Mouse (Mus musculus) forebrain, embryonic 10.5 days (tissue): ENCODE data around the gene Trim28. TPM values are rescaled to one million over a fixed set of nuclear protein-coding genes. Genes with fewer than 3 reads are reported as not detected.

ENCODE experiments used
- DNase-seq: peaks from one replicate; pipeline ENCODE4 v3.0.0-alpha.2; 2017; ENCODE audit warnings: low spot score; ENCODE audit errors: extremely low spot score
- H3K27ac ChIP-seq: fragments of 300-500 bp; sonication (generic); 2 replicates; pipeline ENCODE4 v1.5.1; 2016; ENCODE audit warnings: mild to moderate bottlenecking
- H3K27me3 ChIP-seq: fragments of 300-500 bp; sonication (generic); 2 replicates; pipeline ENCODE4 v1.6.1; 2016; ENCODE audit warnings: mild to moderate bottlenecking; ENCODE audit not compliant: poor library complexity, severe bottlenecking
- H3K36me3 ChIP-seq: fragments of 300-500 bp; sonication (generic); replicated peaks from 2 replicates; pipeline ENCODE4 v1.6.1; 2016; ENCODE audit warnings: mild to moderate bottlenecking, moderate library complexity
- H3K4me1 ChIP-seq: fragments of 300-500 bp; sonication (generic); 2 replicates; pipeline ENCODE4 v1.6.1; 2016
- H3K4me3 ChIP-seq: fragments of 300-500 bp; sonication (generic); 2 replicates; pipeline ENCODE4 v1.5.1; 2016; ENCODE audit warnings: mild to moderate bottlenecking, moderate library complexity
- H3K9me3 ChIP-seq: fragments of 300-500 bp; sonication (generic); 2 replicates; pipeline ENCODE4 v1.6.1; 2016; ENCODE audit warnings: mild to moderate bottlenecking, moderate library complexity
- WGBS: fragments of 180-500 bp; shearing (Covaris S2); methylation state at CpG from one replicate; pipeline ENCODE4 v1.1.7; 2016; 5-methylcytosine and 5-hydroxymethylcytosine counted together
- polyA plus RNA-seq: library from polyadenylated mRNA; unstranded; fragments of >200 nt; fragmentation: Nextera tagmentation; extraction: Ambion mirVana; gene quantifications from 2 replicates; pipeline ENCODE4 v1.2.1, GENCODE M21; 2016

Trim28 gene
- polyA plus RNA-seq, 1 experiment from 2014 or later = 415 TPM

DNA sequence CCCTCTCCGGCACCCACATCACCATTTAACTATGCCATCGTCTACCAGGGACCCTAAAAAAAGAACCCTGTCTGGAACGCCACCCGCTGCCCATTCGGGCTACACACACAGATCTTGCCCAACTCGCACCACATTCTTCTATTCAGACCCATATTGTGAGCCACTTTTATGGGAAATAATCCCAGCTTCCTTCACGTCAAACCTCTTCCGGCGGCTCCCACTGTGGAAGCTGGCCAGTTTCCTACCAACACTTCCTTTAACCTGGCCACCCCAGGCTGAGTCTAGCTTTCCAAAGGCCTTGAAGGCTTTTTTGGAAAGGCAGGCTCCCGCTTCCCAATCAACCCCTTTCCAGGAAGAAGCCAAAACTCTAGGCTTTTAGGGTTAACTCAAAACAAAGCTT, 7.6 kb downstream of the Trim28 start:
- Histone ChIP-seq H3K27ac (no peak overlapping the region), H3K4me1 (peaks cover 33% of the 10 kb centered on the region), H3K4me3 (no peak overlapping the region), H3K9me3 (no peaks in the 10 kb centered on the region; the same call in 1 of the 2 replicates), H3K27me3 (peaks cover 27% of the 10 kb centered on the region), H3K36me3 (peaks cover 37% of the 10 kb centered on the region)
- 90% methylated on average over 10 of the region's 10 CpGs for WGBS
- no peak for DNase-seq

DNA sequence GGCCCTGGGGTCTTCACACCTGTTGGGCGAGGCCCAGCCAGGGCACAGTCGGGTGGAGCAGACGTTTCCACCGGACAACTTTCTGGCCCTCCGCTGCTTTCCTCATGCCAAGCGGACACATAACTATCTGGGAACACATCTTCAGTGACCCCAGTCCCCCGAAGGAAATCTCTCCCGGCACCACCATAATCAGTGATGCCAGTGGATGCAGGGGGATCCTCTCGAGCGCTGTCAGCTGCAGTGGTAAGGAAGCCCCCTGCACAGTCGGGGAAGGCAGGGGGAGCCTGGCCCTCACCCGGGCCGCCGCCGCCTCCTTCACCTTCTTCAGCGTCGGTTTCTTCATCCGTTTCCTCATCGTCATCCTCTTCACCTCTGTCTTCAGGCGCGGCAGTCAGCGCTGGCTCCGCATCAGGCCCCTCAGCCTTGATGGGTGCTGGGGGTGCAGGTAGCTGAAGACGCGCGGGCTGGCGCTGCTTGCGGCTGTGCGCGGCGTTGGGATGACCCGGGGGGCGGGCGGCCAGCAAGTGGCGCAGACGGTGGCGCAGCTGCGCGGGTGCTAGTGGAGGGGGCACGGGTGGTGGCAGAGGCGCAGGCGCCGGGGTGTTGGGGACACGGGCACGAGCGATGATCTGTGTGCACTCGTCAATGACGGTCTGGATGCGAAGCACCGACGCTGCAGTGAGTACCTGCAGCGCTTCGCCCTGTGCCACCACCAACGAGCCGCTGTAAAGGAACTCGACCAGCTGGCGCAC, 8.6 kb downstream of the Trim28 start:
- Histone ChIP-seq H3K36me3 (peaks cover 37% of the 10 kb centered on the region), H3K9me3 (no peaks in the 10 kb centered on the region; the same call in 1 of the 2 replicates), H3K27me3 (peaks cover 27% of the 10 kb centered on the region), H3K4me1 (peaks cover 33% of the 10 kb centered on the region), H3K27ac (no peak overlapping the region; the same call in 1 of the 2 replicates), H3K4me3 (peak overlapping the region; percentile 68)
- 39% methylated on average over 57 of the region's 57 CpGs for WGBS
- no peak for DNase-seq

DNA sequence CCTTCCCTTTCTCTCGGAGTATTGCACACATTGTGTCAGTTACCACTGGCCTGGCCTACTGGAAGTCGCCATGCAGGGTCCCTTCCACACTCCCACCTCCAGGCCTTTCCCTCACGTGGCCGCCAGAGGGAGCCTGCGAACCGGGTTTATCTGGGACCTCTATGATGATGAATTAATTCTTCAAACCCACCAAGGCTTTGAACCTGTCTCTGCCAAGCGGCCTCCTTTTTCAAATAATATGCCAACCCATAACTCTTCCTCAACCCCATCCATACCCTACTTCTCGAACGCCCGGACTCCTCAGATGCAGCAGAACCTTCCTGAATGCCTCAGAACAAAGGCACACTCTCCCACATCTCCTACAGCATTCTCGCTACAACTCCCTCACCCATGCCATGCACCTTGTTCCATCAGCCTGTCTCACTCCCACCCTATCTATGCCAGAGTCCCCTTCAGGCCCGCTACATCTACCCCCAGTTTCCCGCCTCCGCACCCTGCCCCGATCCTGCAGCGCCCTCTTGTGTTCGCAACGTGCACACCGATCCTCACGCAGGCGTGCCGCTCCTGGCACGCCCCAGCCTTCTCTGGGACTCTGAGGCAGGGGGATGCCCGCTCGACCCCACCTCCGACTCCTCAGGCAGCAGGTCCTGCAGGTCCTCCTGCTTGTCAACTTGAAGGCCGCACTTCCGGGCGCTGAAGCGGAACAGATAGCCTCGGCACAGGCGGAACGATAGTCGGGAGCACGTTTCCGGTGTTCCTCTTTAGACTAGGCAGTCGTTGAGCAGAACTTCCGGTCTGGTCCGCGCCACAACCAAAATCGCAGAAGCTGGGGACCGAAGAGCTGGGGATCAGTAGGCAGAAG, 10.5 kb downstream of the Trim28 start:
- Histone ChIP-seq H3K4me1 (peaks cover 33% of the 10 kb centered on the region), H3K9me3 (no peaks in the 10 kb centered on the region; the same call in 1 of the 2 replicates), H3K36me3 (peaks cover 37% of the 10 kb centered on the region), H3K27ac (peak overlapping the region; percentile 93), H3K4me3 (peak overlapping the region; percentile 68), H3K27me3 (peaks cover 27% of the 10 kb centered on the region)
- WGBS = under 1% methylated on average over 42 of the region's 42 CpGs
- peak; percentile 95 for DNase-seq

DNA sequence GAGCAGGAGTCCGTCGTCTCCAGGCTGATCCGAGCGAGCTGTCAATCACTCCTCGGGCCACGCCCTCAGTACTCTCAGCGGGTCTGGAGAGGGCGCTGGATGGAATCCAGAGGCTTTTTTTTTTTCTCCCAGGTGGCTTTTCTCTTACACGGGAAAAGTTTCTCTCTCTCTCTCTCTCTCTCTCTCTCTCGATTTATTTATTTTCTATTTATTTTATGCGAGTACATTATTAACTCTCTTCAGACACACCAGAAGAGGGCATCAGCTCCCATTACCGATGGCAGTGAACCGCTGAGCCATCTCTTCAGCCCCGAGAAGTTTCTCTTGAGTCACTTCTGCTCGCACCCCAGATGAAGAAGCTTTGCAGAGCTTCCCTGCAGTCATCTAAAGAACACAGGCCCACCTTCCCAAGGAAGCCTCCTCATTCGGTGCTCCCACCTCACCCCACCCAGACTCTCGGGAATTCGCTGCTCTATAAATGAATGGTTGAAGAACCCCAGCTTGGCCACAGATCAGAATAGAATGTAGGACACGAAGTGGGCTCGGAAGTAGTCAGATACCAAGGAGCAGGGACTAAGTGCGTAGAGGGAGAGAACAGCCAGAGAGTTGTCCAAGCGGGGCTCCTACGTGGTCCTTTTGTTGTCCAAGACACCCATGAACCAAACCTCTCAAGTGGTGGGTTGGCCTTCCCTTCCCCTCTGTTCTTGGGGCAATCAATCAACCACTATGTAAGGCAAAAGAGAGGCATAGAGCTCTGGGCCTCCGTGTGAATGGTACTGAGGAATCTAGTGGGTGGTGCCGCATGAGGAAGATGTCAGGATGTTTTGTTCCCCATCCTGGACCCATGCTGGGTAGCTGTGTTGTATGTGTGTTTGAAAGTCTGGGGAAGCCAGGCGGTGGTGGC, 11.3 kb downstream of the Trim28 start, which contains the start of gene Zbtb45:
Gene Zbtb45, minus strand, starts transcription at position 30 of the 904 bp plus-strand sequence.
- Histone ChIP-seq H3K4me3 (peak within 1 kb of the TSS; percentile 68), H3K27ac (peak within 1 kb of the TSS; percentile 93), H3K36me3 (peaks cover 29% of the 10 kb centered on the region), H3K27me3 (peaks cover 27% of the 10 kb centered on the region), H3K4me1 (peaks cover 33% of the 10 kb centered on the region), H3K9me3 (no peaks in the 10 kb centered on the region; the same call in 1 of the 2 replicates)
- no peak for DNase-seq
- 18% methylated on average over 26 of the region's 26 CpGs for WGBS

DNA sequence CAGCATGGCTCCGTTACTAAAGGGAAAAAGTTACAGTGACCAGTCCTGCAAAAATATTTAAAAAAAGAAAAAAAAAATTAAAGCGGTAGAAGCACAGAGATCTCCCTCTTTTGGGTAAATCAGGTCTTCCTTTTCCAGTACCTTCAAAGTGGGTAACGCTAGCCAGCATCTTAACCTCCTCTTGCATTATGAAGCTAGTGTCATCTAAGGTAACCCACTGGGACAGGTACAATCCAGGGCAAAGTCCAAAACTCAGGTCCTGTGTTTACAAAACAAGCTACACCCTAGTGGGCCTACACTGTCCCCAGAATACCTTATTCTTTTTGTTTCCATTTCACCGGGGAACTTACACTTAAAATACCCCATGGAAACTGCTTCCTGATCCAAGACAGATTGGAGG, 14.8 kb downstream of the Trim28 start:
- H3K27ac ChIP-seq = no peak overlapping the region
- H3K36me3 ChIP-seq = no peaks in the 10 kb centered on the region
- DNase-seq = no peak
- H3K27me3 ChIP-seq = no peaks in the 10 kb centered on the region
- peaks cover 19% of the 10 kb centered on the region for H3K4me1 ChIP-seq
- no peak overlapping the region for H3K4me3 ChIP-seq
- no peaks in the 10 kb centered on the region for H3K9me3 ChIP-seq
- 66% methylated on average over 4 of the region's 4 CpGs for WGBS

DNA sequence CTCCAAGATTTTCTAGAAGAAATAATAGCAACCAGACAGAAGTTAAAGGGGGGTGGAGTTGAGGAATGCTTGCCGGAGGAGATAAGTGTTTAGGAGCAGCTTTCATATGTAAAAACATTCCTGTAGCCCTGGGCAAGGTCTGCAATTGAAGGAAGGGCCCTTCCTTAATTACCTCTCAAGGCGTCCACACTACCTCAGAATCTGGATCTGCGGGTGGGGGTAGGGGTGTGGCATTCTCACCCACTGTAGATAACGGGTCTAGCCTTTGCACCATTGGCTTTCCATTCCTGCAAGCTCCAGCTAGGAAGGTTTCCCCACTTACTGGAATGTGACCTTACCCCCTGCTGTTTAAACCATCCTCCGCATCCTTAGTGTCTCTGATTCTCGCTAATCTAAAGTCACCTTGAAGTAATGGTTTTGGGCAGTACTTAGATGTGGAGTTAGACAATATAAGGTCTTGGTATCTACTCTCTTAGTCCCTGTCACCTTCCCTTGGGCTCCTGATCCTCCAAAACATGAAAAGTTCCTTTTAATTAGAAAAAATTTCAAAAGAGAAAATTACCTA, 15.4 kb downstream of the Trim28 start:
- Histone ChIP-seq H3K4me3 (no peak overlapping the region), H3K9me3 (no peaks in the 10 kb centered on the region), H3K27me3 (no peaks in the 10 kb centered on the region), H3K36me3 (no peaks in the 10 kb centered on the region), H3K4me1 (peaks cover 15% of the 10 kb centered on the region), H3K27ac (no peak overlapping the region)
- no peak for DNase-seq
- 39% methylated on average over 6 of the region's 6 CpGs for WGBS

DNA sequence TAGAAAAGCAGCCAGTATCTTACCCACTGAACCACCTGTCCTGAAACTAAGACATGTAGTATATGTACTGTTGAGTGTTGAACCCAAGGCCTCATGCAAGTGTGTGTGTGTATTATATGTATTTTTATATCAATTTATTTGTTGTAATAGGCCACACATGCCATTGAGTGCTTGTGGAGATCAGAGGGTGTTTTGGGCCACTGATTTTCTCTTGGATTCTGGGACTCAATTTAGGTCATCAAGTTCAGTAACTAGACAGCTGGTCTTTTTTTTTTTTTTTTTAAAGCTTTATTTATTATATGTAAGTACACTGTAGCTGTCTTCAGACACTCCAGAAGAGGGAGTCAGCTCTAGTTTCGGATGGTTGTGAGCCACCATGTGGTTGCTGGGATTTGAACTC, 16.3 kb downstream of the Trim28 start:
- Histone ChIP-seq H3K4me1 (peaks cover 14% of the 10 kb centered on the region), H3K27ac (no peak overlapping the region), H3K4me3 (no peak overlapping the region), H3K9me3 (no peaks in the 10 kb centered on the region), H3K27me3 (no peaks in the 10 kb centered on the region), H3K36me3 (no peaks in the 10 kb centered on the region)
- WGBS = 93% methylated on average over 1 of the region's 1 CpGs
- no peak for DNase-seq

DNA sequence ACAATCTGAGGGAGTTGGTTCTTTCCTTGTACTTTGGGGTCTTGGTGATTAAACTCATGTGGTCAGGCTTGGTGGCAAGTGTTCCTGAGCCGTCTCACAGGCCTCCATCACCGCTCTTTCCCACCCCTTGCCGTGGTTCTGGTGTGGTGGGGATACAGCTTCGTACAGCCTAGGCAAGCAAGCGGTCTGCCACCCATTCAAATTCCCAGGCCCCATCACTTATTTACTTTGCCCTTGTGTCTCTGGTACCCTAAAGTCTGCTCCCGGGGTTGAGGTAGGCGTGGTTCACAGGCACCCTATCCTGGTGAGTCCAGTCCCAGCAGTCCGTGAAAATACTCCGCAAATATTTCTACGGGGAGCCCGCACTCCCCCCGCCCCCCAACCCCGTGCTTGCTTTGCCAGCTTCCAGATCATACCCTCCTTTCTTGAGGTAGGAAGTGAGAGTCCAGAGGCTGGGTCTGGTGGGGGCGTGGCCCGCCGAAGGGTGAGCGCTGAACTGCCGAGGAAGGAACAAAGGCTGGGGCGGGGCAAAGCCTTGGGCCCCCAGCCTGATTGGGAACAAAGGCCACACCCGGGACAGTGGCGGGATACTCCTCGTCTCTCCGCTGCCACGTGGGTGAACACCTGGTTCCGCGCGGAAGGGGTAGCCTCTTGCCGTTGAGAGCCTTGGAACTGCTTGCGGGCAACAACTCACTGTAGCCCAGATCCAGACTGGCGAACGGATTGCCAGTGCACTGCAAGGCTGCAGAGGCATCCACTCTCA, 24.0 kb downstream of the Trim28 start:
- Histone ChIP-seq H3K4me3 (peak overlapping the region; percentile 99), H3K4me1 (peaks cover 33% of the 10 kb centered on the region), H3K9me3 (0 out of 2 replicates have a peak, but pooled peaks cover 10% of the 10 kb centered on the region), H3K36me3 (peaks cover 31% of the 10 kb centered on the region), H3K27ac (peak overlapping the region; percentile 100), H3K27me3 (no peaks in the 10 kb centered on the region)
- WGBS = 5% methylated on average over 31 of the region's 31 CpGs
- DNase-seq = peak; percentile 92

DNA sequence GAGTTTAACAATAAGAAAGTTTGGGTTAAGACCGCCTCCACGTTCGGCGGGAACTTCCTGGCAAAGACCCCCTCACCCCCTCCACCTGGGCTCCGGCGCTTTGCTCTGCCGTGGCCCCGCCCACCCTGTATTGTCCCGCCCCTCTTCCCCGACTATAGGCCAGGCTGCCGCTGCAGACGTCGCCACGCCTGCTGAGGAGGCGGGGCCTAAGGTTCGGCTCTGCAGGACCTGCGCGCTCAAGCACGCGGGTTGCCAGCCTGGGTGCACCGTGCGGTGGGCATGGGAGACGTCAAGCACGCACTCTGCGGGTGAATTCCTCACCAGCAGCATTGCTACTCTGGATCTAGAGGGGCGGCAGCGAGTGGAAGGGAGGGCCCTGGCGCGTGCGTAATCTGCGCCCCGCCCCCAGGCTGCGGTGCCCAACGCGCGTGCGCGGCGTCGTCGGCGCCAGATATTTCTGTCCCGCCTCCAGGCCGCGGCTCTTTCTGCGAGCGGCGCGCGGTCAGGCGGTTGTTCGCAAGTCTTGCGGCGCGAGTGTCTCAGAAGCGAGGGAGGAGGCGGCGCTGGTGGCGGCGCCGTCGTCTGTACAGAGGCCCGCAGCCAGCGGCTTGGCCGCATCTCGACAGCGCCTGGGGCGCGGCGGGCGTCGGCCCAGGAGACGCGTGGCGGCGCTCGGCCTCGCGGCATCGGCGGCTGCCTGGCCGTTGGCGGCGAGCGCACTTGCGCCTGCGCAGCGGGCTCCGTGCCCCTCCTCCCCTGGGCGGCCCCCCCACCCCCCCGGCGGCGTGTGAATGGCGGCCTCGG, 25.2 kb downstream of the Trim28 start:
- peak overlapping the region; percentile 100 for H3K27ac ChIP-seq
- H3K4me1 ChIP-seq = peaks cover 33% of the 10 kb centered on the region
- DNase-seq = peak; percentile 95
- 0 out of 2 replicates have a peak, but pooled peaks cover 10% of the 10 kb centered on the region for H3K9me3 ChIP-seq
- H3K36me3 ChIP-seq = peaks cover 43% of the 10 kb centered on the region
- no peaks in the 10 kb centered on the region for H3K27me3 ChIP-seq
- H3K4me3 ChIP-seq = peak overlapping the region; percentile 99
- WGBS = under 1% methylated on average over 95 of the region's 95 CpGs

DNA sequence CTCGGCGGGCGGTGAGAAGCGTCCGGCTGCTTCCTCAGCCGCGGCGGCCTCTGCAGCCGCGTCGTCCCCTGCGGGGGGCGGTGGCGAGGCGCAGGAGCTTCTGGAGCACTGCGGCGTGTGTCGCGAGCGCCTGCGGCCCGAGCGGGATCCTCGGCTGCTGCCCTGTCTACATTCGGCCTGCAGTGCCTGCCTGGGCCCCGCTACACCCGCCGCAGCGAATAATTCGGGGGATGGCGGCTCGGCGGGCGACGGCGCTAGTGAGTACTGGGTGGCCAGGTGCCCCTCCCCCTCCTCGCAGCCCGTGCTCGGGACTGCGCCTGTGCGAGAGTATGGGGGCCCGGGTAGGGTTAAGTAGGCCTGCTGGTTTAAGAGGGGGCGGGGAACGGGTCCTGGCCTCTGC, 25.9 kb downstream of the Trim28 start:
- 0 out of 2 replicates have a peak, but pooled peaks cover 10% of the 10 kb centered on the region for H3K9me3 ChIP-seq
- peak overlapping the region; percentile 100 for H3K27ac ChIP-seq
- peaks cover 33% of the 10 kb centered on the region for H3K4me1 ChIP-seq
- H3K36me3 ChIP-seq = peaks cover 50% of the 10 kb centered on the region
- under 1% methylated on average over 44 of the region's 44 CpGs for WGBS
- peak overlapping the region; percentile 99 for H3K4me3 ChIP-seq
- no peaks in the 10 kb centered on the region for H3K27me3 ChIP-seq
- peak; percentile 77 for DNase-seq
